Mouse (Mus musculus) heart, embryonic 16.5 days (tissue): ENCODE results near the gene Calml4. TPM values are rescaled to one million over a fixed set of nuclear protein-coding genes. Genes with fewer than 3 reads are reported as not detected.

Source experiments
- ATAC-seq: fragments of 200-750 bp; cut with Nextera tagmentation; replicated peaks from 2 replicates; pipeline ENCODE4 v1.8.0; 2017; ENCODE audit warnings: moderate number of reproducible peaks; ENCODE audit not compliant: insufficient read depth, low FRiP score; ENCODE audit errors: extremely low read depth
- H3K27ac ChIP-seq: fragments of 300-500 bp; sonication (generic); 2 replicates; pipeline ENCODE4 v1.5.1; 2014; ENCODE audit warnings: mild to moderate bottlenecking, low read length, control low read depth, moderate library complexity
- H3K27me3 ChIP-seq: fragments of 300-500 bp; sonication (generic); 2 replicates; pipeline ENCODE4 v1.6.1; 2014; ENCODE audit warnings: low read length, mixed read lengths; ENCODE audit not compliant: control insufficient read depth, insufficient read depth
- H3K36me3 ChIP-seq: fragments of 300-500 bp; sonication (generic); 2 replicates; pipeline ENCODE4 v1.6.1; 2014; ENCODE audit not compliant: control insufficient read depth, insufficient read depth
- H3K4me1 ChIP-seq: fragments of 300-500 bp; sonication (generic); 2 replicates; pipeline ENCODE4 v1.6.1; 2014; ENCODE audit warnings: low read length, mixed read lengths; ENCODE audit not compliant: control insufficient read depth, insufficient read depth
- H3K4me2 ChIP-seq: fragments of 300-500 bp; sonication (generic); 2 replicates; pipeline ENCODE4 v1.6.1; 2014; ENCODE audit warnings: low read depth, mild to moderate bottlenecking, control low read depth, low read length
- H3K4me3 ChIP-seq: fragments of 300-500 bp; sonication (generic); 2 replicates; pipeline ENCODE4 v1.5.1; 2014; ENCODE audit warnings: mild to moderate bottlenecking, control low read depth, low read length
- H3K9ac ChIP-seq: fragments of 300-500 bp; sonication (generic); 2 replicates; pipeline ENCODE4 v1.6.1; 2014; ENCODE audit warnings: low read length, control low read depth
- H3K9me3 ChIP-seq: fragments of 300-500 bp; sonication (generic); replicated peaks from 2 replicates; pipeline ENCODE4 v1.6.1; 2016; ENCODE audit warnings: low read length; ENCODE audit not compliant: control insufficient read depth
- WGBS: fragments of 180-500 bp; shearing (Covaris S2); extraction: QIAGEN DNeasy Blood & Tissue Kit; methylation state at CpG from one replicate; pipeline ENCODE4 v1.1.7; 2014; 5-methylcytosine and 5-hydroxymethylcytosine counted together
- polyA plus RNA-seq: library from polyadenylated mRNA; unstranded; fragments of >200 nt; fragmentation: Nextera tagmentation; extraction: Ambion mirVana; gene quantifications from 2 replicates; pipeline ENCODE4 v1.2.1, GENCODE M21; 2015

Calml4 gene
- polyA plus RNA-seq, 1 experiment from 2014 or later: 4.2 TPM

DNA sequence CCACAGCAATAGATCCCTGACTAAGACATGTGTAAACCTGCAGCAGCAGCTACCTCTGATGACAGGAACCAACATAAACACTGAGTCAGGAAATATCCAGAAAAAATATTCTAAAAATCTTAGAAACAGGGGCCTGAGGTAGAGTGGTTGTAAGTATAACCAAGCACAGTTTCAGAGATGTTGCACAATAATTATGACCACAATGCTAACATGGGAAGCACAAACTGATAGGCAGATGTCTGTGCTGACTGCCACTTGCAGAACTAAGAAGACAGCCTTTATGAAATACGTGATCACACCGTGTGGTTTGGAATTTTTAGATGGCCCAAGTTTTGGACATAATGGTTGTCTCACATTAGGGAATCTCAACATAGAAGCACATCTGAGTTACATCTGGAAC lies 46.0 kb downstream of the Calml4 start:
- Histone ChIP-seq H3K36me3 (peaks cover 20% of the 10 kb centered on the region), H3K9ac (no peak overlapping the region), H3K27ac (no peak overlapping the region), H3K27me3 (no peaks in the 10 kb centered on the region), H3K4me1 (no peaks in the 10 kb centered on the region), H3K9me3 (no peaks in the 10 kb centered on the region), H3K4me2 (no peak overlapping the region), H3K4me3 (no peak overlapping the region)
- WGBS: 99% methylated on average over 2 of the region's 2 CpGs
- no peak for ATAC-seq

DNA sequence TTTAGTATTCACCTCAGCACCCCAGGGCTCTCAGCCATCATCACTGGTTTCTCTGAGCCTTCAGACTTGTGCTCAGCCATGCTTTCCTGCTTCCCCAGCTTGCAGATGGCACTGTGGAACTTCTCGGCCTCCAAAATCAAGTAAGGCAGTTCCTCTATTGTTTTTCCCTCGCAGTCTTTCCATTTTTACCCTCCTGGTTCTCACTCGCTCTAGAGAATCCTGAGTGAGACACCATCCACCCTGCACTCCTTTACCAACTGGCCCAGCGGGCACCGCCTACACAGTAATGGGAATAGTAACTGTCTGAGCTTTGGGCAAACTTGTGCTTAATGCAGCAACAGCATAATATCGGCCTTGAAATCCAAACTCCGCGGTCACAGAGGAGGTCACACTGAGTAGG lies 47.2 kb downstream of the Calml4 start:
- Histone ChIP-seq H3K4me2 (no peak overlapping the region), H3K36me3 (peaks cover 22% of the 10 kb centered on the region), H3K4me3 (no peak overlapping the region), H3K27ac (no peak overlapping the region), H3K9me3 (no peaks in the 10 kb centered on the region), H3K27me3 (no peaks in the 10 kb centered on the region), H3K4me1 (no peaks in the 10 kb centered on the region), H3K9ac (no peak overlapping the region)
- no peak for ATAC-seq
- 96% methylated on average over 8 of the region's 8 CpGs for WGBS

GRCm38 (mm10) chr9:62913390-62914069 lies 55.6 kb downstream of the Calml4 start:
- Histone ChIP-seq H3K4me3 (no peak overlapping the region), H3K9ac (no peak overlapping the region), H3K36me3 (peaks cover 35% of the 10 kb centered on the region), H3K27me3 (no peaks in the 10 kb centered on the region), H3K4me1 (no peaks in the 10 kb centered on the region), H3K27ac (no peak overlapping the region), H3K9me3 (0 out of 2 replicates have a peak, but pooled peaks cover 6% of the 10 kb centered on the region), H3K4me2 (no peak overlapping the region)
- no peak for ATAC-seq
- WGBS: 78% methylated on average over 5 of the region's 5 CpGs

- Histone ChIP-seq H3K4me1 (0 out of 2 replicates have a peak, but pooled peaks cover 4% of the 10 kb centered on the region), H3K9ac (no peak overlapping the region), H3K4me3 (no peak overlapping the region), H3K27ac (no peak overlapping the region), H3K4me2 (no peak overlapping the region), H3K9me3 (0 out of 2 replicates have a peak, but pooled peaks cover 6% of the 10 kb centered on the region), H3K27me3 (no peaks in the 10 kb centered on the region), H3K36me3 (peaks cover 25% of the 10 kb centered on the region)
- ATAC-seq: no peak
- 95% methylated on average over 1 of the region's 1 CpGs for WGBS
These were observed 59.2 kb downstream of the Calml4 start for GRCm38 (mm10) chr9:62917059-62917458.

- Histone ChIP-seq H3K4me3 (no peak overlapping the region), H3K27me3 (no peaks in the 10 kb centered on the region), H3K36me3 (peaks cover 15% of the 10 kb centered on the region), H3K4me1 (0 out of 2 replicates have a peak, but pooled peaks cover 4% of the 10 kb centered on the region), H3K4me2 (no peak overlapping the region), H3K9me3 (0 out of 2 replicates have a peak, but pooled peaks cover 4% of the 10 kb centered on the region), H3K9ac (no peak overlapping the region), H3K27ac (0 out of 2 replicates have a peak overlapping the region, but pooled peaks have one; percentile 9)
- no peak for ATAC-seq
- WGBS: 62% methylated on average over 2 of the region's 2 CpGs
These were observed 63.0 kb downstream of the Calml4 start for GRCm38 (mm10) chr9:62920877-62921276.

DNA sequence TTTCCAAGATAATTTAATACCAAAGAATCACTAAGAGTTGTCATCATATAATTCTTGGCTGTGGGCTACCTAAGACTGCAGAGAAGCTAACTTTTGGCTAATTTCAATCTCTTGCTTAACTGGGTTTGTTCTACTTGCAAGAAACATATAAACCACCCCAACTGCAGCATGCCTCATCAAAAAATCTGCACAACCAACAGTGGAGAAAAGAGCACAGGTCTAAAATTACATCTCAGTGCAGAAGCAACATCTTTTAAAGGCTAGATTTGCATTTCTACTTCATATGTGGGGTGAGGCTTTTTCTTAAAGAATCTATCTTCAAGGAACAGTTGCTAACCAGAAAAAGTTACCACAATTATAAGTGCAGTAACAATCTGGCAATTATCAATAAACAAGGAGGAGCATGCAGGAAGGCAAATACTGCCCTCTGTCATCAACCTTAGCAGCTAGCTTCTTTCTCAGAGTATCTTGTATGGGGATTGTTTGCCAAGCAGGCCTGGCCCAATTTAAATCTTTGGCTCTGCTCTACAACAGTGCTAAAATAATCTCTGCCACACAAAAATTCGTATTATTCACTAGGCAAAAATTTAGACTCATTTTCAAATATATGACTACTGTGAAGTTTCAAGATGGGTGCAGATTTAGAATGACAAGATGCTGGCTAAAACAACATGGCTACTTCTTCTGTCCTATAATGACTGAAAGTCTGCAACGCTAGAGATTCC lies 67.2 kb downstream of the Calml4 start:
- no peak overlapping the region for H3K9ac ChIP-seq
- no peaks in the 10 kb centered on the region for H3K9me3 ChIP-seq
- no peaks in the 10 kb centered on the region for H3K27me3 ChIP-seq
- H3K4me1 ChIP-seq: 0 out of 2 replicates have a peak, but pooled peaks cover 4% of the 10 kb centered on the region
- H3K36me3 ChIP-seq: peaks cover 2% of the 10 kb centered on the region; the same call in 1 of the 2 replicates
- no peak for ATAC-seq
- WGBS: 74% methylated on average over 2 of the region's 2 CpGs
- H3K4me3 ChIP-seq: no peak overlapping the region
- H3K27ac ChIP-seq: no peak overlapping the region
- no peak overlapping the region for H3K4me2 ChIP-seq

Other genes starting within 250 kb of the Calml4 start
- gene Itga11, start 180.3 kb upstream of the Calml4 start, polyA plus RNA-seq: 0.40 and 0.50 TPM in 2 replicates
- 12.1 and 13.4 TPM in 2 replicates for gene Fem1b, start 46.1 kb upstream of the Calml4 start, polyA plus RNA-seq
- gene Cln6, start 19.3 kb upstream of the Calml4 start, polyA plus RNA-seq: 15.9 and 16.3 TPM in 2 replicates
- 42.0 and 44.1 TPM in 2 replicates for gene Pias1, start 129.8 kb downstream of the Calml4 start, polyA plus RNA-seq